Mouse (Mus musculus): ENCODE results near the gene Adra2c.

The Adra2c gene

GRCm38 (mm10) chr5:35278019-35278418, at the start of gene Adra2c:
TSS of gene Adra2c (plus strand) at chr5:35278319.
- no peak for DNase-seq (ENCODE audit: low spot score)

- DNase-seq (ENCODE audit: low spot score) = no peak
These were observed 45.0 kb upstream of the Adra2c start for GRCm38 (mm10) chr5:35233142-35233541.

GRCm38 (mm10) chr5:35237757-35238156, 40.4 kb upstream of the Adra2c start:
- no peak for DNase-seq (ENCODE audit: low spot score)

- no peak for DNase-seq (ENCODE audit: low spot score)
These were observed 39.5 kb upstream of the Adra2c start for GRCm38 (mm10) chr5:35238627-35239026.

- no peak for DNase-seq (ENCODE audit: low spot score)
These were observed 36.6 kb upstream of the Adra2c start for GRCm38 (mm10) chr5:35241556-35241955.

- peak; percentile 21 for DNase-seq (ENCODE audit: low spot score)
These were observed 33.9 kb upstream of the Adra2c start for GRCm38 (mm10) chr5:35244204-35244603.

- DNase-seq (ENCODE audit: low spot score) = peak; percentile 65
These were observed 32.4 kb upstream of the Adra2c start for GRCm38 (mm10) chr5:35245555-35246273.

- DNase-seq (ENCODE audit: low spot score) = peak; percentile 6
These were observed 23.0 kb upstream of the Adra2c start for GRCm38 (mm10) chr5:35254964-35255716.

GRCm38 (mm10) chr5:35263716-35264115, 14.4 kb upstream of the Adra2c start:
- no peak for DNase-seq (ENCODE audit: low spot score)

GRCm38 (mm10) chr5:35267486-35267885, 10.6 kb upstream of the Adra2c start:
- DNase-seq (ENCODE audit: low spot score) = peak; percentile 53

- DNase-seq (ENCODE audit: low spot score) = no peak
These were observed 2.8 kb upstream of the Adra2c start for GRCm38 (mm10) chr5:35275356-35275755.

GRCm38 (mm10) chr5:35278741-35279695, 899 bp downstream of the Adra2c start:
- DNase-seq (ENCODE audit: low spot score) = no peak

GRCm38 (mm10) chr5:35279696-35280001, 1.5 kb downstream of the Adra2c start:
- no peak for DNase-seq (ENCODE audit: low spot score)

GRCm38 (mm10) chr5:35280002-35280782, 2.1 kb downstream of the Adra2c start:
- DNase-seq (ENCODE audit: low spot score) = no peak

GRCm38 (mm10) chr5:35280783-35281165, 2.7 kb downstream of the Adra2c start:
- DNase-seq (ENCODE audit: low spot score) = no peak

GRCm38 (mm10) chr5:35285281-35285680, 7.2 kb downstream of the Adra2c start:
- DNase-seq (ENCODE audit: low spot score) = peak; percentile 34

GRCm38 (mm10) chr5:35286190-35286589, 8.1 kb downstream of the Adra2c start:
- no peak for DNase-seq (ENCODE audit: low spot score)

GRCm38 (mm10) chr5:35299621-35300020, 21.5 kb downstream of the Adra2c start:
- no peak for DNase-seq (ENCODE audit: low spot score)

GRCm38 (mm10) chr5:35304191-35304590, 26.1 kb downstream of the Adra2c start:
- no peak for DNase-seq (ENCODE audit: low spot score)

- peak; percentile 69 for DNase-seq (ENCODE audit: low spot score)
These were observed 27.2 kb downstream of the Adra2c start for GRCm38 (mm10) chr5:35305332-35305731.

GRCm38 (mm10) chr5:35306692-35307091, 28.6 kb downstream of the Adra2c start:
- no peak for DNase-seq (ENCODE audit: low spot score)

GRCm38 (mm10) chr5:35309853-35310252, 31.7 kb downstream of the Adra2c start:
- no peak for DNase-seq (ENCODE audit: low spot score)

Measured in MN1 (cell line).